Mouse (Mus musculus) spleen, postnatal 36 days (tissue): ENCODE measurements at regions not wholly inside any gene's neighbourhood (a gene's known extent, or its start where the extent isn't known, plus 50 kb on each side); places are given as distances from the start of the nearest gene placed in this dataset.

Experiments used
- DNase-seq, 2 experiments: peaks; one replicate each; pipeline ENCODE4 v3.0.0; 2022; ENCODE audit warnings: low spot score in 2 of 2, mixed read lengths in 1 of 2

DNA sequence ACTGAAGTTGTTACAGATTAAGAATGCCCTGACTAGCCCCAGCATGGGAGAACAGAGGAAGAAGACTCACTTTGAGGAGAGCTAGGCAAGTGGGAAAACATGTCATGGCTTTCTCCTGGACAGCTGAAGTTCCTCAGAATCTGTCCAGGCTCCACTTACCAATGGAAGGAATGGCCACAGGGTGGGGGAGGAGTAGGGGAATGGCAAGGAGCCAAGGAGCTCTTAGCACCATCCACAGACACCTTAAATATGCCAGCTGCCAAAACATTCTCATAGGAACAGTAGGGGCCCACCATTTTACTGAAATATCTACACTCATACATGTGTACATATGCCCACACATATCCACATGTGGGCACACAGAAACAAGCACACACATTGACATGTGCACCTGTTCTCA is 134.9 kb upstream of the Nrp1 start:
- no peak for DNase-seq

GRCm38 (mm10) chr8:128225123-128225522 is 133.3 kb upstream of the Nrp1 start:
- DNase-seq = no peak

DNA sequence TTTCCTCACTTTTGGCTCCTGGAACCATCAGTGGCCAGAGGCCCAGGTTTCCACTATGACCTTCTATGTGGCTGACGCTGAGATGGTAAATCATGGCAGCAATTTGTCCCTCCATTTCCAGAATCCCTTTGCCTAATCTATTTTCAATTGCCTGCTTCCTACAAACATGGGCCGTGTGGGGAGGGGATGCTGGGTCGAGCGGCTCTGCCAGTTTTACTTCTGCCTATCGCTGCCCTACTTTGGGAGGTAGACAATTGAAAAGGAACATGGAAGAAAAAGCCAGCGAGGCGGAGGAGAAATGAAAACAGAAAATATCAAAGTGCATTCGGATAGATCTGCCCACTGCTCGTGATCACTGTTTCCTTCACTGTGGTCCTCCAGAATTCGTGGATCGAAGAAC is 123.3 kb upstream of the Nrp1 start:
- DNase-seq = no peak

GRCm38 (mm10) chr8:128235527-128235926 is 122.9 kb upstream of the Nrp1 start:
- no peak for DNase-seq

GRCm38 (mm10) chr8:128236097-128236496 is 122.3 kb upstream of the Nrp1 start:
- no peak for DNase-seq

DNA sequence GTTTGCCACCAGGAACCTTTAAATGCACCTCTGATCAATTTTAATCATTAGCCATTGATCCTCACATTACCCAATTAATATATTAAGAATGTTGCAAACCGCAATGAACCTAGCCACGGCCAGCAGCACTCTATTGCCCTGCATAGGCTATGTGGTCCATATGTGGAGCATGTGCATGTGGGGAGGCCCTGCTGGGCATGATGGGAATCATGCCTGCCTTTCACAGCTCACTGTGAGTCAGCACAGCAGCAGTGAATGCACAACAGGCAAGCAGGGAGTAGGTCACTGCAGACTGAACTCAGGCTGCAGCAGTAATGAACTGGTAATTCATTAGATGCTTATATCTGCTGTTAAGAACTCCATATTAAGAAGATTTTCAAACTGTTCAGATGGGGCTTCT is 119.5 kb upstream of the Nrp1 start:
- DNase-seq = no peak

- DNase-seq = no peak
Measured at GRCm38 (mm10) chr8:128239783-128240182, 118.6 kb upstream of the Nrp1 start.

DNA sequence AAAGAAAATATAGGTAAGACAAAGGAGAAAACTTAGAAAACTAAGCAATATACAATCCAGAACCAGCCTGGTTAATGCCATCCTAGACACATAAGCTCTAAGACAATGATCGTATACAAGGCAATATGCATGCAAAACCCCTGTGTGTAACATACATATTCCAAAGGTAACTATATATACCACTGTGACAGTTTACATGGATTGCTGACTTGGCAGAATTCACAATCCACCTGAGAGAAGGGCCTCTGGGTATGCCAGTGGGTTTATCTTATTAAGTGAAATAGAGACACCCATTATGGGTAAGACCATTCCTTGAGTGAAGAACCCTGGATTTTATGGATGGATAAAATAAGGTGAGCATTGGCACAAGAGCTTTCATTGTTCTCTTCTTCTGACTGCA is 117.2 kb upstream of the Nrp1 start:
- DNase-seq = no peak

- DNase-seq = no peak
Measured at GRCm38 (mm10) chr8:128242465-128243251, 115.7 kb upstream of the Nrp1 start.

DNA sequence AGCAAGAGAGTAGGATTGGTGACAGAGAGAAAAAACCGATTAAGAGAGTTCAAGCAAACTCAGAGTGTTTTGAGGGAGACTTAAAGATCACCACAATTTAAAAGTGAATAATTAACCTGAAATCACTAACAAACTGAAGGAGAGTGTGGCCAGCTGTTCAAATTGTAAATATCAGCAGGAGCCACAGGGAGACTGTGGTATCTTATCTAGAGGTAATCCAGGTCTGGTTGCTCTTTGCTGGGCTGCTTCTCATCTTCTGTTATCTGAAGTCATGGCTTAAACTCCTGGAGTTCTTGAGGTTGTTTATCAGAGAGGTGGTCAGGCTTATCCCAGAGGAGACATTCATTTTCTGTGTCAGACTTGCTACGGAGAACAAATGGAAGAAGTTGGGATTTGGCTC is 106.7 kb upstream of the Nrp1 start:
- DNase-seq = no peak

DNA sequence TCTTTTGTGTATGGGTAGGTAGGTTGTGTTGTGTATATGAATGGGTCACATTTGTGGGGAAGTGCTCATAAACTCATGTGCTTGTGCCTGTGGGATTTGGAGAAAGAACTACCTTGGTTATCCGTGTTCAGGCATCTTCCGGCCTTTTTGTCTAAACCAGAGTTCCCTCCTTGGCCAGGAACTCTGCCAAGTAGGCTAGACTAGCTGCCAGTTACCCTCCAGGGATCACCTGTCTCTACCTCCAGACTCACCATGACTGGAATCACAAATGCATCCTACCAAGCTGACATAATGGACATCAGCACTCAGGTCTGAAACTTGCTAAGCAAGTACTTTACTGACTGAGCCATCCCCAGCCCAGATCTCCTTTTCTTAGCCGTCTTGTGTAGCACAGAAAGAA is 97.6 kb upstream of the Nrp1 start:
- no peak for DNase-seq

DNA sequence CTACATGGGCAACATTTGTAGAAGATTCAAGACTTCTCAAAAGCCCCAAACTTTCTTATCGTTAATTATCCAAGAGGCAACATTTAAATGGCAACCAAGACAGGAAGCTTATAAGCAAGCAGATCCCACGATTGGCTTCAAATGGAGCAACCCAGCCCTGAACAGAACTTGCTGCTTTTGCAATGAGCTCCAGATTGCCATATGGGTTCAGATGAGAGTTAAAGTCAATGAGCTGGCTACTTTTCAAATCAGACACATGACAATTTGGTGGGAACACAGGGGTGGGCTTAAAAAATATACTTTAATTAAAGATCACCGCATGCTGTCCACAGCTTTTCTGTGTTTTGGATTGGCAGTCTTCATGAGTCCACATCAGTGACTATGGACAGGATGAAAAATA is 97.0 kb upstream of the Nrp1 start:
- DNase-seq = no peak

- no peak for DNase-seq
Measured at GRCm38 (mm10) chr8:128263251-128263947, 95.0 kb upstream of the Nrp1 start.

- DNase-seq = no peak
Measured at GRCm38 (mm10) chr8:128267261-128267660, 91.1 kb upstream of the Nrp1 start.

GRCm38 (mm10) chr8:128268010-128268409 is 90.4 kb upstream of the Nrp1 start:
- no peak for DNase-seq

- no peak for DNase-seq
Measured at GRCm38 (mm10) chr8:128269546-128269945, 88.9 kb upstream of the Nrp1 start.

DNA sequence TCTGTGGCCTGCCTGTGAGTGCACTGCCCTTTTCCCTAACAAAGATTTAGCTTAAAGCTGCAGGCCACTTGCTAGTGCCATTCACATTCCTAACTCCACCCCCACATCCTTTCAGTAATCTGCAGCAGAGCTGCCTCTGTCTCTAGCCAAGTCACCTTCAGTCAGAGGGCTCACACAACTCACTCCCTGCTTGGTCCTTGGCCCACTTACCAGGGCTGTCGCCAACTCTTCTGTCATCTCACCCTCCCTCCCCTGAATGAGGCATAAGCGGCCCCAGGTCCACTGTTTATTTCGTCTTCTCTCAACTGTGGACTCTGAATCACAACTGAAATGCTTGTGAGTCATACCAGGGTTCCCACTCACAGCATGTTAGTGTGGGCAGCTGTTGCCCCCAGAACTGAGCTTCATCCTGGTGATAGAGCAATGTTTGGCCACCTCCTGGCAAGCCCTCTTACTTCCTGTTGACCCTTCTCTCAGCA is 85.5 kb upstream of the Nrp1 start:
- no peak for DNase-seq

DNA sequence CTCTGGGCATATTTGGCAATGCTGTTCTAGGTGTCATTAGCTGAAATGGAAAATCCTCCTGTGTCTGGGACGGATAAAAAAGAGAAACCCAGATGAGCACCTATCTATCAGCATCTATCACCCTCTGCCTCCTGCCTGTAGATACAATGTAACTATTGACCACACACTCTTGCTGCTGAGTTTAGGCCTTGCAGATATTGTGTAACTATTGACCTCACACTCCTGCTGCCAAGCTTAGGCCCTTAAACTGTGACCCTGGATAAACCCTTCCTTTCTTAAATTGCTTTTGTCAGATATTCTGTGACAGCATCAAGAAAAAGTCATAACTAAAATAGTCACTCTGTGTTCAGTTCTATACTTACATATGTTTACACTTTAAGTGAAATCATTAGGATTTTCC is 81.9 kb upstream of the Nrp1 start:
- DNase-seq = no peak

DNA sequence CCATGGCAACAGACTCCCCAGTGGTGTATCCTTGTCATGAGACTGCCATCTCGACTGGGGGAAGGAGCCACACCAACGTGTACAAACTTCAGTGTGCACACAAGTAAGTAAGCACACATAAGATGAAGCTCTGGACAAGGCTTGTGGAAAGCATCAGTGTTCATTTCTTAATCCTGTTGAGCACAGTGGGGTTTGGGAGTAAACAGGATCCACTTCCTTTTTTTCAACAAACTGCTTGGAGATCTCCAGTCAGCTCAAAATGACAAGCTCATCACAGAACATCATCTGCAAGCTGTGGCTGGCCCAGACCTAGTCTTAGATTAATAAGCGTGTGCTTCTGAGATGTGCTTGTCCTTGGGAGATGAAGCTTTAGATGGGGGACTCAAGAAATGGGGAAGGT is 75.6 kb upstream of the Nrp1 start:
- no peak for DNase-seq

GRCm38 (mm10) chr8:128283365-128283764 is 75.0 kb upstream of the Nrp1 start:
- no peak for DNase-seq

DNA sequence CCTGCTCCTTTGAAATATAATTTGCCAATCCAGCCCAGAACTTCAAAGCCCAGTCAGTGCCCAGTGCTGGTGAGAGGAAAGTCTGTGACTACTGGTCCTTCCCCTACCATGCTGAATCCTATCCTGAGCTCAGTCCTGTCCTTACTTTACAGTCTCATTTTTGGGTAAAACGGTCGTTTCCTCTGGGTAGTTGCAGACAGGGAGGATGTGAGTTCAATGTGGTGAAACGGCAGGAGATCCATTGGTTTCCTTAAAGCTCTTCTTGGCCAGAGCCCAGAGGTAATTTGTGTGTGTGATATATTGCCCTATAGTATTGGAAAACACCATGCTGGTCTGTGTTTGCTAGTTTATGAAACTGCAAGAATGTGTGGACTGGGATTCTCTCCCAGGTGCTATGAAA is 73.6 kb upstream of the Nrp1 start:
- no peak for DNase-seq

DNA sequence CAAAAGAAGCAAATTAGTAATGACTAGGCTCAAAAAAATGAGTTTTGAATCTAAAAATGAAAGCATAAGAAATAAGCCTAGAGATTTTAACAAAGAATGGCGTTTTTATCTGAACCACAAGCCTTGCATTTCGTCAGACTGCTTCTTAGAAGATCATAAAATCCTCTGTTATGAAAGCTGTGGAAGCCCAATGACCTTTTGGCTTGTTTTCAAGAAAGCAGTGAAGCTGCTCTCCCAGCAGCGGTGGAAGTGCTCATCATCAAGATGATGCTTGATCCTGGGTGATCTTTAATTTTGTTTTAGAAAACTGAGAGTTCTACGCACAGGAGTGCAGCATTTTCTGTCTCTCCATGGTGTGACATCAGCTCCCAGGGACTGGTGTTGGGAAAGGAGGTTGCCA is 68.3 kb upstream of the Nrp1 start:
- no peak for DNase-seq

DNA sequence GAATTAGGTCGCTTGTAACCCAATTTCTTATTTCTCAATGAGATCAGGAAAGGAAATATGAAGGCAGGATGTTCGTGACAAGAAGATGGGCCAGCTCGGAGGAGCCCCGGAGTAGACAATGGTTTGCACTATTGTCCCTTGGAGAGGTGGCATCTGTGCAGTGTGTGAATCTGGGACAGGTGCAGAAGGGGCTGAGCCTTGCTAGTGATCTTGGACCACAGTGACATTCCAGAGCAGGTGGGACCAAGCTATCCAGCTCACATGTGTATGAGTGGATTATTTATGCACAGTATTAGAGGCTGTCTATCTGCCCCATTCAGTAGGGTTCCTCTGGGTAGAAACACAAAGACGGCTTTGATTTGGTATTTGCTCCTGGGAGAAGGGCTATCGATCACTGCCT is 66.0 kb upstream of the Nrp1 start:
- DNase-seq = no peak
